Mouse (Mus musculus) naive thymus-derived CD4-positive, alpha-beta T cell, adult 2 months (primary cell): ENCODE results near the gene Cep63.

Source experiments
- DNase-seq: peaks from one replicate; pipeline ENCODE4 v3.0.0-alpha.2; 2011; ENCODE audit warnings: low read depth

Gene Cep63

GRCm38 (mm10) chr9:102625983-102626838 is at the start of gene Cep63, which contains the start of gene Anapc13:
TSS of gene Cep63 (minus strand) at chr9:102626534.
TSS of gene Anapc13 (plus strand) at chr9:102626296.
- peak; percentile 98 for DNase-seq

- DNase-seq: no peak
Measured at GRCm38 (mm10) chr9:102675922-102676321, 49.6 kb upstream of the Cep63 start.

- no peak for DNase-seq
Measured at GRCm38 (mm10) chr9:102673381-102673780, 47.0 kb upstream of the Cep63 start.

GRCm38 (mm10) chr9:102668906-102669305 is 42.6 kb upstream of the Cep63 start:
- DNase-seq: no peak

GRCm38 (mm10) chr9:102668115-102668514 is 41.8 kb upstream of the Cep63 start:
- no peak for DNase-seq

GRCm38 (mm10) chr9:102656355-102657095 is 30.2 kb upstream of the Cep63 start:
- DNase-seq: no peak

- no peak for DNase-seq
Measured at GRCm38 (mm10) chr9:102651199-102651720, 24.9 kb upstream of the Cep63 start.

GRCm38 (mm10) chr9:102650637-102651036 is 24.3 kb upstream of the Cep63 start:
- DNase-seq: no peak

GRCm38 (mm10) chr9:102649917-102650527 is 23.7 kb upstream of the Cep63 start:
- DNase-seq: no peak

- no peak for DNase-seq
Measured at GRCm38 (mm10) chr9:102647010-102647409, 20.7 kb upstream of the Cep63 start.

- DNase-seq: no peak
Measured at GRCm38 (mm10) chr9:102645119-102645695, 18.9 kb upstream of the Cep63 start.

- no peak for DNase-seq
Measured at GRCm38 (mm10) chr9:102643486-102644101, 17.3 kb upstream of the Cep63 start.

- no peak for DNase-seq
Measured at GRCm38 (mm10) chr9:102643071-102643485, 16.7 kb upstream of the Cep63 start.

GRCm38 (mm10) chr9:102641531-102641930 is 15.2 kb upstream of the Cep63 start:
- DNase-seq: no peak

- no peak for DNase-seq
Measured at GRCm38 (mm10) chr9:102639510-102639909, 13.2 kb upstream of the Cep63 start.

- DNase-seq: no peak
Measured at GRCm38 (mm10) chr9:102638963-102639362, 12.6 kb upstream of the Cep63 start.

- DNase-seq: no peak
Measured at GRCm38 (mm10) chr9:102637115-102637514, 10.8 kb upstream of the Cep63 start.

- DNase-seq: peak; percentile 75
Measured at GRCm38 (mm10) chr9:102636553-102636952, 10.2 kb upstream of the Cep63 start.

GRCm38 (mm10) chr9:102634453-102634852 is 8.1 kb upstream of the Cep63 start:
- no peak for DNase-seq

GRCm38 (mm10) chr9:102632923-102633537 is 6.7 kb upstream of the Cep63 start:
- peak; percentile 83 for DNase-seq

GRCm38 (mm10) chr9:102632173-102632572 is 5.8 kb upstream of the Cep63 start:
- DNase-seq: no peak
